Mouse (Mus musculus) MEL-GATA-1-ER (cell line): ENCODE measurements around the gene Aldh3a2.
"Not testable (repeated sequence)": the region's sequence is repeated elsewhere in the genome, so short reads cannot be mapped to it uniquely, and the experiment has no call there.

Experiments
- DNase-seq: peaks from one replicate; pipeline ENCODE4 v3.0.0-alpha.2; 2012; ENCODE audit warnings: low read depth; ENCODE audit errors: extremely low read depth

Aldh3a2 gene

GRCm38 (mm10) chr11:61266551-61267533 lies at the start of gene Aldh3a2:
TSS of gene Aldh3a2 (minus strand) at chr11:61267464.
- DNase-seq = peak; percentile 95

GRCm38 (mm10) chr11:61316864-61317263 lies 49.6 kb upstream of the Aldh3a2 start:
- DNase-seq = no peak

GRCm38 (mm10) chr11:61310321-61310720 lies 43.1 kb upstream of the Aldh3a2 start:
- DNase-seq = no peak

GRCm38 (mm10) chr11:61309831-61310230 lies 42.6 kb upstream of the Aldh3a2 start:
- DNase-seq = no peak

- no peak for DNase-seq
Observed at GRCm38 (mm10) chr11:61307795-61308194, 40.5 kb upstream of the Aldh3a2 start.

- DNase-seq = peak; percentile 70
Observed at GRCm38 (mm10) chr11:61305377-61305776, 38.1 kb upstream of the Aldh3a2 start.

GRCm38 (mm10) chr11:61304535-61304934 lies 37.3 kb upstream of the Aldh3a2 start:
- DNase-seq = not testable (repeated sequence)

- no peak for DNase-seq
Observed at GRCm38 (mm10) chr11:61300716-61301392, 33.6 kb upstream of the Aldh3a2 start.

GRCm38 (mm10) chr11:61300205-61300604 lies 32.9 kb upstream of the Aldh3a2 start:
- DNase-seq = no peak

- DNase-seq = no peak
Observed at GRCm38 (mm10) chr11:61297901-61298300, 30.6 kb upstream of the Aldh3a2 start.

- DNase-seq = no peak
Observed at GRCm38 (mm10) chr11:61297326-61297725, 30.1 kb upstream of the Aldh3a2 start.

GRCm38 (mm10) chr11:61296556-61296955 lies 29.3 kb upstream of the Aldh3a2 start:
- no peak for DNase-seq

GRCm38 (mm10) chr11:61295556-61295955 lies 28.3 kb upstream of the Aldh3a2 start:
- DNase-seq = no peak

- no peak for DNase-seq
Observed at GRCm38 (mm10) chr11:61294431-61294830, 27.2 kb upstream of the Aldh3a2 start.

GRCm38 (mm10) chr11:61293251-61293650 lies 26.0 kb upstream of the Aldh3a2 start:
- DNase-seq = no peak

- no peak for DNase-seq
Observed at GRCm38 (mm10) chr11:61284323-61284722, 17.1 kb upstream of the Aldh3a2 start.

GRCm38 (mm10) chr11:61283414-61284049 lies 16.3 kb upstream of the Aldh3a2 start:
- DNase-seq = no peak

- DNase-seq = no peak
Observed at GRCm38 (mm10) chr11:61278445-61279077, 11.3 kb upstream of the Aldh3a2 start.

GRCm38 (mm10) chr11:61277937-61278336 lies 10.7 kb upstream of the Aldh3a2 start:
- no peak for DNase-seq

GRCm38 (mm10) chr11:61276482-61276881 lies 9.2 kb upstream of the Aldh3a2 start:
- DNase-seq = no peak

- peak; percentile 39 for DNase-seq
Observed at GRCm38 (mm10) chr11:61275106-61275505, 7.8 kb upstream of the Aldh3a2 start.
